Comparison of ENCODE assay signal across 15 mouse cellular contexts in the genomic region with DNA sequence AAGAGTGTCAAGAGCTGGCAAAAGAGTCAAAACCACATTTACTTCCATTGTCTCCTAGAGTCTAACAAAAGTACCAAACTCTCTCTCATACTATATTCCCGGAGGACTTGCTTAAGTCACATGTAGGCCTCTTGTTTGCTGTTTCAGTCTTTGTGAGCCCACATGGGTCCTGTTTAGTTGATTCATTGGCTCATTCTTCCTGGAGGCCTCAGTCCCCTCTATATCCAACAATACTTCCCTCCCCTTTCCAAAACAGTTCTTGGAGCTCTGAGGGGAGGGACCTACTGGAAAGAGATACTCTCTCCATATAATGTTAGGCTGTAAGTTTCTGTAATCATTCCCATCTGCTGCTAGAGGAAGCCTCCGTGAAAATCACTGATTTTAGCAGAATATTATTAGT.
"Had no signal": no experiment of that assay in that cellular context is flagged by ENCODE, and none has a peak within 500 bp of the region (broad histone marks: within the 10 kb centered on the region; RNA-seq: fewer than 3 reads in every experiment).

No protein-coding gene starts in this region.

- H3K27ac ChIP-seq: neural tube, embryonic 15.5 days; stomach, embryonic 15.5 days; stomach, postnatal 0 days had no signal

- H3K36me3 ChIP-seq: neural tube, embryonic 15.5 days; stomach, embryonic 15.5 days had no signal

- H3K4me2 ChIP-seq: neural tube, embryonic 15.5 days; stomach, embryonic 15.5 days had no signal

- H3K27me3 ChIP-seq: neural tube, embryonic 15.5 days; stomach, embryonic 15.5 days had no signal

- H3K9ac ChIP-seq: neural tube, embryonic 15.5 days; stomach, embryonic 15.5 days had no signal

- H3K4me1 ChIP-seq: neural tube, embryonic 15.5 days; stomach, embryonic 15.5 days had no signal

- DNase-seq: retina, postnatal 1 day; right cerebral cortex, adult 18-20 months; right cerebral cortex, postnatal 14 days; right cerebral cortex, postnatal 25 days; right cerebral cortex, postnatal 4 days; spleen, adult 18-20 months; thymus, adult 18-20 months; thymus, adult 2 months; thymus, postnatal 14 days; thymus, postnatal 25 days; thymus, postnatal 36 days; thymus, postnatal 4 days had no signal

- H3K9me3 ChIP-seq: neural tube, embryonic 15.5 days; stomach, embryonic 15.5 days had no signal

- H3K4me3 ChIP-seq: neural tube, embryonic 15.5 days; stomach, embryonic 15.5 days had no signal
